Mouse (Mus musculus) midbrain, embryonic 16.5 days (tissue): ENCODE measurements around the gene Dgat2. TPM values are rescaled to one million over a fixed set of nuclear protein-coding genes. Genes with fewer than 3 reads are reported as not detected.

Experiments used
- ATAC-seq: fragments of 200-750 bp; cut with Nextera tagmentation; 2 replicates; pipeline ENCODE4 v1.8.0; 2017; ENCODE audit warnings: moderate TSS enrichment
- H3K27ac ChIP-seq: fragments of 300-500 bp; sonication (generic); 2 replicates; pipeline ENCODE4 v1.5.1; 2014; ENCODE audit warnings: mild to moderate bottlenecking, low read length, mixed read lengths
- H3K27me3 ChIP-seq: fragments of 300-500 bp; sonication (generic); 2 replicates; pipeline ENCODE4 v1.6.1; 2014; ENCODE audit warnings: low read depth, low read length, mixed read lengths; ENCODE audit not compliant: control insufficient read depth, insufficient read depth
- H3K36me3 ChIP-seq: fragments of 300-500 bp; sonication (generic); 2 replicates; pipeline ENCODE4 v1.6.1; 2014; ENCODE audit warnings: mild to moderate bottlenecking, low read length, moderate library complexity, mixed read lengths; ENCODE audit not compliant: control insufficient read depth, insufficient read depth
- H3K4me1 ChIP-seq: fragments of 300-500 bp; sonication (generic); 2 replicates; pipeline ENCODE4 v1.6.1; 2014; ENCODE audit warnings: mild to moderate bottlenecking, low read length, mixed read lengths; ENCODE audit not compliant: control insufficient read depth, insufficient read depth
- H3K4me2 ChIP-seq: fragments of 300-500 bp; sonication (generic); 2 replicates; pipeline ENCODE4 v1.6.1; 2014; ENCODE audit warnings: mild to moderate bottlenecking, low read length, mixed read lengths
- H3K4me3 ChIP-seq: fragments of 300-500 bp; sonication (generic); 2 replicates; pipeline ENCODE4 v1.5.1; 2014; ENCODE audit warnings: low read depth, mild to moderate bottlenecking, low read length, moderate library complexity, mixed read lengths
- H3K9ac ChIP-seq: fragments of 300-500 bp; sonication (generic); 2 replicates; pipeline ENCODE4 v1.6.1; 2014; ENCODE audit warnings: low read depth, low read length, mixed read lengths
- H3K9me3 ChIP-seq: fragments of 300-500 bp; sonication (generic); replicated peaks from 2 replicates; pipeline ENCODE4 v1.6.1; 2014; ENCODE audit warnings: mild to moderate bottlenecking, low read length, mixed read lengths; ENCODE audit not compliant: control insufficient read depth, poor library complexity, severe bottlenecking
- WGBS: fragments of 180-500 bp; shearing (Covaris S2); extraction: QIAGEN DNeasy Blood & Tissue Kit; methylation state at CpG from one replicate; pipeline ENCODE4 v1.1.7; 2014; 5-methylcytosine and 5-hydroxymethylcytosine counted together
- polyA plus RNA-seq: library from polyadenylated mRNA; unstranded; fragments of >200 nt; fragmentation: Nextera tagmentation; extraction: Ambion mirVana; gene quantifications from 2 replicates; pipeline ENCODE4 v1.2.1, GENCODE M21; 2015

The Dgat2 gene
- polyA plus RNA-seq, 1 experiment from 2014 or later, result 24.0 TPM

GRCm38 (mm10) chr7:99106714-99107270, 75.7 kb downstream of the Dgat2 start:
- Histone ChIP-seq H3K9ac (no peak overlapping the region), H3K9me3 (no peaks in the 10 kb centered on the region), H3K36me3 (no peaks in the 10 kb centered on the region), H3K27me3 (no peaks in the 10 kb centered on the region), H3K27ac (no peak overlapping the region), H3K4me2 (no peak overlapping the region), H3K4me3 (no peak overlapping the region), H3K4me1 (0 out of 2 replicates have a peak, but pooled peaks cover 2% of the 10 kb centered on the region)
- 70% methylated on average over 4 of the region's 4 CpGs for WGBS
- ATAC-seq, result no peak

Other genes starting within 250 kb of the Dgat2 start
- gene Uvrag, start 41.6 kb downstream of the Dgat2 start, polyA plus RNA-seq, result 16.0 and 17.7 TPM in 2 replicates
- 1.1 and 1.2 TPM in 2 replicates for gene Mogat2, start 55.9 kb upstream of the Dgat2 start, polyA plus RNA-seq
- 140 and 155 TPM in 2 replicates for gene Map6, start 84.7 kb upstream of the Dgat2 start, polyA plus RNA-seq
- gene Serpinh1, start 170.5 kb upstream of the Dgat2 start, polyA plus RNA-seq, result 185 and 203 TPM in 2 replicates
- 45.0 and 55.6 TPM in 2 replicates for gene Gdpd5, start 198.7 kb upstream of the Dgat2 start, polyA plus RNA-seq